Mouse (Mus musculus): ENCODE data around the gene Icosl.
"Not testable (repeated sequence)": the region's sequence is repeated elsewhere in the genome, so short reads cannot be mapped to it uniquely, and the experiment has no call there.

The Icosl gene

DNA sequence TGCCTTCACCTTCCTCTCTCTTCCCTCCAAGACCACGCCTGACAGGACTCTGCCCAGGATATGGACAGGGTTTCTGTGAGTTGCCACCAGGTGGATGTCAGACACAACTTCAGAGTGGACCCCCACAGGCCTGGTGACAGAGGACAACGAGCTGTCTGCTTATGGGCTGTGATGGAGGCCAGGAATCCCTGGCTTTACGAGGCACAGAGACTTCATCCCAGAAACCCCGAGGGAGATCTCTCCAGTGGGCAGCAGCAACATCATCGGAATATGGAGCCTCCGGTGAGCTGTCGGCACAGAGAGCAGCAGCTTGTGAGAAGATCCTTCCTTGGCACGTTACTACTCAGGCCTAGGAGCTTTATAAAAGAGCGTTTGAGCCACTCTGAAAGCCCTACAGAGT is 8.8 kb downstream of the Icosl start:
- DNase-seq: no peak

- DNase-seq: no peak
Measured at GRCm38 (mm10) chr10:78078276-78078675, 9.2 kb downstream of the Icosl start.

GRCm38 (mm10) chr10:78079955-78080591 is 11.0 kb downstream of the Icosl start:
- DNase-seq: no peak

DNA sequence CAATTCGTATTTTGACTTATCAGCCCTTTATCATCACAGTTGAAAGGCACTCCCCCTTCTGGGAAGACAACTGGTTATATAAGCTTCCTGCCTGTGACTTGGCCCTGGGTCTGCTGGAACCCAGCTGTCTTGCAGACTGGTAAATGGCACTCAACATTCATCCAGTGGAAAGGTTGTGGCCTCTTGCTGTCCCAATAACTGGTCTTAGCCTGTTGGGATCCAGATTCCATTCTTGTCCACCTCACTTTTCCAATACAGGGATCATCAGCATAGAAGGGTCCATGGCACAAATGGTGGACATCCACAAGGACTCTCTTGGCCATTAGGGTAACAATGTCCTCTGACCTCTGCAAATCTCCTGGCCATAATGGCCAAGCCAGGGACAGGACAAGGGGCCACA is 15.0 kb downstream of the Icosl start:
- no peak for DNase-seq

- no peak for DNase-seq
Measured at GRCm38 (mm10) chr10:78085711-78086110, 16.6 kb downstream of the Icosl start.

DNA sequence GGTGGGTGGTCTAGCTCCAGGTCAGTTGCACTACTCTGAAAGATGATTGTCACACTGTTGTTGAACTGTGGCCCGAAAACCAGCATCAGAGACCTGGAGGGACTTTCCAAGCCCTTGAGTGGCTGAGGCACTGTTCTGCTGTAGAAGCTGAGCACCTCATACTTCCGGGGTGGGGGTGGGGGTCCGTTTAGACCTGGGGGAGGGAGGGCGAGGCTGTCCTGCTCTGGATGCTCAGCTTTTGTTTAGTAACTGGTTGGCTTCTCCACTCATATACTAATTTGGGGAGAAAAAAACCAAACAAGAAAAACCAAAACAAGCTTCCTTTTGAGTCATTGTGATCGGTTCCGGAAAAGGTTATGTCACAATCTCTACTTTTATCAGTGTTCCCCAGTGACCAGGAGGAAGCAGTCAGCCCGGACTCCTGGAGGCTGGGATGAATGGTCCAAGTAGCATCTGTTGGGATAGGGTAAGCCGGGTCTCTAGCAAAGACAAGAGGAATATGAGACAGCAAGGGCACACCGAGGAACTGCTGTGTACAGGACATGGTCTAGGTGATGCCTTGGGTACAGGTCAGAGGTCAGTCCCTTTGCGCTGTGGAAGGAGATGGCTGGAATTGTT is 17.5 kb downstream of the Icosl start:
- no peak for DNase-seq

DNA sequence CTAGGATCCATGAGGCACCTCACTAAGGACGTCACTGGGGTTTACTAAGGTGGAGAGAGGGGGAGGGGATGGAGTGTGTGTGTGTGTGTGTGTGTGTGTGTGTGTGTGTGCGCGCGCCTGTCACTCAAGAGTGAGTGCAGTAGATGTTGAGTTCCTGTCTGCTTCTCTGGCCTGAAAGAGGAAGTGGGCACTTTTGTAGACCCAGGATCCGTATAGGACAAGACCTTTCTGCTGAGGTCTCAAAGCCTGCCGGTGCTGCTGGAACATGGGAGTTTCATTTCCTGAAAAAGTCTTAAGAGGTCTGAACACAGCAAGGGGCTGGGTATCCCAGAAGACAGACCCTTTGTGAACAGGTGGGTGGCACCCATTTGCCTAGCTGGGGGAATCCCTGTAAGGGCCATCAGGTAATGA is 18.0 kb downstream of the Icosl start:
- no peak for DNase-seq

DNA sequence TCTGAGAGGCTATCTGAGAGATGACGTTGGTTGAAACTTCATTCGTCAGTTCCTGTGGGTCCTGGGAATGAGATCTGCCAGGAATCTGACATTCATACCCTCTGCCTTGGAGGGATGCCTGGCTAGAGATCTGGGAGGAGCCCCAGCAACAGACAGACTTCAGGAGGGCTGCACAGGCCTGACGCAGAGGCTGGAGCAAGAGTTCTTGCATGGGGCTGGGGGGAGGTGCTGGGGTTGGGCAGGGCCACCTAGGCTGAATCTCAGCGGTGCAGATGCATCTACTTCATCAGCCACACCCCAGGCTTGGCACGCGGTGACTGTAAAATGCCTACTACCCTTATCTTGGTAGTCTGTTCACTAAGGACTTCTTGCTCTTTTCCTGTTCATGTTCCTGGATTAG is 21.1 kb downstream of the Icosl start:
- DNase-seq: no peak

GRCm38 (mm10) chr10:78090706-78091491 is 21.8 kb downstream of the Icosl start:
- DNase-seq: no peak

DNA sequence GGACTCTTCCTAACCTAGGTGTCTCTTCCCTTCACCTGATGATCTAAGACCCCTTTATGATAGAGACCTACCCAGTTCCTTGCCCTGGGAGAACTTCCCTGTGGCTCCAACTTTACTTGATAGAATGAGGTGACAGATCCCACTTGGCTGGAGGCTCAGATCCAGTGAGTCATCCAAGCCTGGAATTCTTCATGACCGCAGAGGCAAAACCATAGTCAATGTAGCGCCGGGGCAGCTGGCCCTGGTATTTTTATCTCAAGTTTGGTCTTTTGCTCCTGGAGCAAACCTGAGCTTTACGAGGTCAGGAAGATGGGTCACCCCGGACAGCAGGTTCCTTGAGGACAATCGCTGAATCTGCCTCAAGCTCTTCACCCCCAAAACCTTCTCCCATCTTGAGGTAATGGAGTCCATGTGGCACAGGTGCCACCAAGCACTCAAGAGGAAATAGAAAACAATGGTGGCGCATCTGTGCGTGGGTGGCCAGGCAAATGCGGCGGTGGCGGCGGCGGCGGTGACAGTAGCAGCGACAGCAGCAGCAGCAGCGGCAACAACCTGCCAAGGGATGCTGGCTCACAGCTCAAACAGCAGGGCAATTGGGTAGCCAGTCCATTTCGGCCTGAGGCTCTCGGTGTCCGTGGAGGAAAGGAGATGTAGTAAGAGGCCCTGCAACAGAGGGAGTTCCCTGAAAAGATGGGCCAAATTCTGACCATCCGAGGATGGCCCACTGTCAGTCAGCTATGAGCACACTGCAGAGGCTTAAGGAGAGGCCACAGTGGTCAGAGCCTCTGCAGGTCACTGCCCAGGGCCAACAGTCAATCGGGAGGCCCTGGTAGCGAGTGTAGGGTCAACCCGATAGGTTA is 23.0 kb downstream of the Icosl start:
- no peak for DNase-seq

DNA sequence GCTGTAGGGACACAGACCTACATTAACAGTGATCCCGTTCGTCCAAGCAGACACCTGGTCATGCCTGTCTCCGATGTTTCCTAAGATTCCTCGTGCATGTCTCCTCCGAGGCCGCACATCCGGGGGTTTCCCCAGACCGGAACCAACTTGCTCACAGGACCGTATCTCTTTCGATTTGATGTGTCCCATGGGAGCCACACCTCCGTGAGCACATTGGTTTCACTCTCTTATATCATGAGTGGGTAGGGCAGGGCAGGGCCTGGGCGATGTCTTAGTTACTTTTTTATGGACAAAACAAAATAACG is 23.6 kb downstream of the Icosl start:
- no peak for DNase-seq

GRCm38 (mm10) chr10:78095221-78095620 is 26.1 kb downstream of the Icosl start:
- no peak for DNase-seq

- DNase-seq: no peak
Measured at GRCm38 (mm10) chr10:78095954-78096931, 27.1 kb downstream of the Icosl start.

- not testable (repeated sequence) for DNase-seq
Measured at GRCm38 (mm10) chr10:78099860-78100259, 30.8 kb downstream of the Icosl start.

DNA sequence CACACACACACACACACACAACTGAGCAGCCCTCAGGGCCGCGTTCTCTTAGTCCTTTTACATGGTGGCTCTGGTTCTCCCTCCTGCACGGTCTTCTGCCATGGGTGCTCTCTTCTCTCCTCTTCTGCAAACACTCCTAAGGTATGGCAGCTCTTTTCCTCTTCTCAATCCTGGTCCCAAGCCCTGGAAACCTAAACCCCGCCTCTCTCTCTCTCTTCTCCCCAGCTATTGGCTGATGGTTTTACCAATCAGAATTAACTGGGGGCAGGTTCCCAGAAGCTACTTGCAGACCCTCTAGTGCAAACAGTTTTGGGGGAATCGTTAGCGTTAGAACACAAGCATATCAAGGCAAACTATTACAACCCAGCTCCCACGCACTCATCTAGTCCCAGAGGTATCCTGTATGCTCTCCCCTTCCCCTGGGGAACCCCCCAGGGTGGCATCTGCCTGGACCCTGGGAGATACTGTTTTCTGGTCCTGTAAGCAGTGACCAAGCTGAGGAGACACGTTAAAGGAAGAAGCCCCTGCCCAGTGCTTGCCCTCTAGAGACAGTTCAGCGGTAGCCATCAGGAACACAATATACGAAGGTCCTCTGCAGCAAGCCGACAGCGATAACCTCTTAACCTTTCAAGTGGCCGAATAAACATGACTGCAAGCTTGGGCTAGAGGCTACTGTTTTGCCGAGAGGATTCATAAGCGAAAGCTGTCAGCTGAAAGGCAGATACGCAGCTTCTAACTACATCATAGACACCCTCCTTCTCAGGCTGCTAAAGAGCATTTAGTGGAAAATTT is 32.1 kb downstream of the Icosl start:
- DNase-seq: peak; percentile 67

DNA sequence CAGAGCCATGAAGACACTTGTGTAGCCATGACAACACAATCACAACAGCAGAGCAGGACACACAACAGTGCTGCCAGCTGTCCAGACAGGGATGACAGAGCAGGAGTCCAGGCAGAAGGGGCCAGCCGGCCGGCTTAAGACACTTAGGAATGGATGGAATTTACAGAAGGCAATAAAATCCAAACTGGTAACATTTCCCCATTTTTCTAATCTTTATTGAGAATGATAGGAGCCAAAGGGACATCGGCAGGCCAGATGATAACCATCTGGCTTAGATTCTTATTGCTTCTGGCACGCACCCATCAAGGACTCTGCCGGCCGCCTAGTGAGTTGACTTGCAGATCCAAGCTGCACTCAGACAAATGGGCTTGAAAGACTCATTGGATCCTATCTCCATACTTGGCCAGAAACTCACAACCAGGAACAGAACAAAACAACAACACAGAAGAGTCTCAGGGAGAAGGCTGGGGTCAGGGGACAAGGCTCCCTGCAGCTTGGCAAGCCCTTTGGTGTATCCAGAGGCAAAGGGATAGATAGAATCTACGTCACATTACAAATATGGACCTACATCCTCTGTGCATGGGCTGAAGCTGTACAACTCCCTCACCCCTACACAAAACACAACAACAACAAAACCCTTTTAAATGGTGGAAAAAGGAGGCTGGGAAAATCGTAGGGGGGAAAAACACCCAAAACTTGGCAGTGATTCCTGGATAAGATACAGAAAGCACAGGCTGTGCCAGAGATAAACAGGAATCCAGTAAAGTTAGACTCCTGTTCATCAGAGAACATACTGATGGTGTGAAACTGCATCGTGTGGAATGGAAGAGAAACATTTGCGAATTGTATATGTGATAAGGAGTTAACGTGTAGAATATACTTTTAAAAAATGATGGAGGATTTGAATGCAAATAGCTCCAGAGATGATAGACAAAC is 35.7 kb downstream of the Icosl start:
- DNase-seq: no peak

GRCm38 (mm10) chr10:78105548-78105947 is 36.4 kb downstream of the Icosl start:
- DNase-seq: no peak

DNA sequence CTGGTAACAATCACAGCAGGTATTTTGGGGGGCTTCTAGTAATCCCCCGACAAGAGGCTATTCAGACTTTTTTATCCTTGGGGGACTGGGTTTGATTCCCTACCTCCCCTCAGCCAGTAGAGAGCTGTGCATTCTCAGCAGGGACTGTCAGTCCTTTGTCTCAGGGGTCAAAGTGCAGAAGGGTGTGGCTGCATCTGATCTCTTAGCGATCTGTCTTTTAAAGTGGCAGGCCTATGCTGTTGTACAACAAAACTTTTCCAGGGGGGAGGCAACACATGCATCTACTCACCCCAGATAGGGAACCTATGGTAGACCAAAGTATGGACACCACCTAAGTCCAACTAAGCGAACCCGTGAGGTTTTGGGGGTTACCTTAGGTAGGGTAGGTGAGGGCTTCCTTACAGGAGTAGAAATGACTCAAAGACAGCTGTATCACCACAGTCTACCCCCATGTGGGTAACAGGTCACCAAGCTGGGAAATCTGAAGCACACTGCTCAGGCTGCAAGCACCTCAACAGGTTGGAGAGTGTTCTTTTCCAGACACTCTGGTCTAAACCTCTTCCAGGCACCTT is 45.5 kb downstream of the Icosl start:
- no peak for DNase-seq

DNA sequence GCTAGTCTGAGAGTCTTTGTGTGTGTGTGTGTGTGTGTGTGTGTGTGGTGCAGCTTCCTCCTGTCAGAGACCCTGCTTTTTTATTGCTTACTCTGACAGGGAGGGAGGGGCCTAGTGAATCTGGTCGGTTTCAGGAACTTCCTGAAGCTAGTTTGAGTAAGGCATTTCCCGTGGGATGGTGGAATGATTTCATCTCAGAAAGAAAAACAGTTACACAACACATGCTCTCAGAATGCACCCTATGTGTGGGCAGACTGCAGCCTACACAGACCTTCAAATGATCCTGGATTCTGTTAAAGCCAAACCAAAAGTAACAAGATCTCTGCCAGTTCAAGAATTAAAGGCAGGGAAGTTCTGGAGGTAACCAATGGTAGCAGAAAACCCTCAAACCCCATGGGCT is 46.1 kb downstream of the Icosl start:
- no peak for DNase-seq

DNA sequence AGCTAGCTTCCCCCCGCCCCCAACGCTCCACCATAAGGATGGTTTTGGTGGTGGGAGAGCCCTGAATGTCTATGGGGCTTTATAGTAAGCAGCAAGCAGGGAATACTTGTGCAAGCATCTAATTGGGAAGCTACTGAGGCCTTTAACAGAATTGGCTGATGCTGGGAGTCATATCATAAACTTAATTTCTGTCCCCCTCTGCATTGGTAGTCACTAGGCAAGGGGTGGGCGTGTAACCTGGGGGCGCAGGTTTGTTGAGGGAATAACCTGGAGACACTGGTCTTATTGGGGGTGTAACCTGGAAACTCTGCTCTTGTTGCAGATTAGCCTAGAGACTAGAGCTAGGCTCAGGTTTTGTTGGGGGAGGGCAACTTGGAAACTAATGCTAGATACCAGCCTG is 50.3 kb downstream of the Icosl start:
- no peak for DNase-seq

Data from embryo, embryonic 11 days (tissue).